Mouse (Mus musculus): Measurements from ENCODE around the gene AU040320.
A peak's percentile ranks its signal among the peaks of the same experiment; 100 is the strongest.

AU040320 gene

DNA sequence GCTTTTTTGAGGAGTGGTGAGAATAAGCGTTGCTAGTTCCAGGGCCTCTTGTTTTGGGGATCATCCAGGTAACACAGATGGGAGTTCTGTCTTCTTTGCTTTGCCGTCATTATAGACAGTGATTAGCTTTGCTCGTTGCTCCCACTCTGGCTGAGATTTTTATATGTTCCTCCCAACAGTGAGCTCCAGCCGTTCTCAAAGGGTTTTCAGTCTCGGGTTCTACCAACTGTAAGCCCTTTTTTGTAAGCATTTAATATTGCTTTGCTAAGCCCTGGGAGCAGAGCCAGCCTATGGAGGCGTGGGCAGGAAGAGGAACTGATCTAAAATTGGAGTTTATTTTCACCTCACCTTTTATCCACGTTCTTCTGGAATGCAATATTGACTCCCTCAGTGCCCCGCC, 29.7 kb downstream of the AU040320 start:
- DNase-seq, result no peak

GRCm38 (mm10) chr4:126792341-126793102, 39.2 kb downstream of the AU040320 start:
- no peak for DNase-seq

DNA sequence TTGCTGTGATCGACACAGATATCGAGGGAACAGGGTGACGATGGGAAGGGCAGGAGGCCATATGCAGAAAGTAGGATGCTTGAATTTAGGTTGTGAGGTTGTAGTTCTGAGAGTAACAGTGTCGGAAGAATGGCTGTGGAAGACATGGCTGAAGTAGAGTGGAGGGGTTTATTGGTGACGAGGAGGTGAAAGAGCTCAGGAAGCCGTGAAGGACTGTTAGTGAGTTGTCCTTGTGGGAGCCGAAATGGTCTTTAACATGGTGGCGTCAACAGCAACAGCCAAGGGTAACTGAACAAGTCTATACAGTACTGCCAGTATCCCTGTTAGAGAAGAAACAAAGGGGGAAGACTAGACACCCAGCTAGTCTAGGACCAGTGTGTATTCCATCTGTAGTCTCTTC, 48.8 kb downstream of the AU040320 start:
- no peak for DNase-seq

DNA sequence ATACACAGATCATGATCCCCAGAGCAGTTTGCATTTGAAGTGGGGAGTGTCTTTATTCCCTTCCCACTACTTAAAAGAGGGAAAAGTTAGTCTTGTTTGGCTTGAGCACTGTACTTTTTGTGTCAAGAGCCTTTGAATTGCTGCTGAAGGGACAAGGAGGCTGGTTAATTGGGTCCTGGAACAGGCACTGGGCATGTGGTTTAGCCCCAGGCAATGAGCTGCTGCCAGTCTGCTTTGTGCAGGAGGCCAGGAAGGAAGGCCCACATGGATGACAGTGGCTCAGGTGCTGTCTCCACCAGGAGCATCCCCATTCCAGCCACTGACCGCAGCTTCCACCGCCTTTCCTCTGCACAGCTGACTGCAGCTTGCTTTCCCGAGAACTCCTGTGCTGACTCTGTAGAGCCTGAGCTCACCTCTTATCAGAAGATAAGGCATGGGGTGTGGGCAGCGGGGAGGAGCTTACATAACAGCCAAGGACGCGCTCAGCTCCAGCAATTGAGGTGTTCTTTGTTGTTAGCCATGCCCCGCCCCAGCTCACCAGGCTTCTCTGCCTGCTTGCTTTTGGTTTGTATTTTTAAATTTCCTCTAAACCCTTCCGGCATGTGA, 50.0 kb downstream of the AU040320 start:
- peak in 1 of 2 experiments; percentile 7 for DNase-seq

- no peak for DNase-seq
Observed at GRCm38 (mm10) chr4:126805741-126806140, 52.4 kb downstream of the AU040320 start.

DNA sequence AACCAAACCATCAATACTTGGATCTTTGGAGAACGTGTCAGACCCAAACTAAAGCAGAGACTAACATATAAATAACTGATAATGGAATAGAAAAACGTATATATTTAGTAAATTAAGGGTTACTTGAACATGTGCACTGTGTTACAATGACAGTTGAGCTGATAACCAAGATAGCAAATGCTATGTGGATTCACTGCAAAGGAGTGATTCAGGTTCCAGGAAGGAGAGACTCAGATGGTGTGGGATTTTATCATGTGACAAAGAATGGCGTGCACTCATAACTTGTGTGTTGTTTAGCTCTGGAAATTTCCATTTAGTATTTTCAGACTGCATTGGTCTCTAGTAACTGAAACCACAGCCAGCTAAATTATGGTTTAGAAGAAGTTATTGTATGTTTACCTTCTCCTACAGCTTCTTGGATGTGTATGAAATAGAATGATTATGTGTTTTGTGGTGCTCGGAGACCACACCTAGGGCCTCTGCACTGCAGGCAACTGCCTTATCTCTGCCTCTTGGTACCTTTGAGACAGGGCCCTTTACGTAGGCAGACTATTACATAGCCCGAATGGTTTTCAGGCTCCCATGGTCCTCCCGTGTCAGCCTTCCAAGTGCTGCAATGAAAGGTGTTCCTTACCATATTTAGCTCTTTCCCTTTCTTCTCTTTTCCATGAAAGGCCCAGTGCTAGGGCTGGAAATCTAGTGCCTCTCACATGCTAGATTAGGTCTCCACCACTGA, 53.5 kb downstream of the AU040320 start:
- no peak for DNase-seq

DNA sequence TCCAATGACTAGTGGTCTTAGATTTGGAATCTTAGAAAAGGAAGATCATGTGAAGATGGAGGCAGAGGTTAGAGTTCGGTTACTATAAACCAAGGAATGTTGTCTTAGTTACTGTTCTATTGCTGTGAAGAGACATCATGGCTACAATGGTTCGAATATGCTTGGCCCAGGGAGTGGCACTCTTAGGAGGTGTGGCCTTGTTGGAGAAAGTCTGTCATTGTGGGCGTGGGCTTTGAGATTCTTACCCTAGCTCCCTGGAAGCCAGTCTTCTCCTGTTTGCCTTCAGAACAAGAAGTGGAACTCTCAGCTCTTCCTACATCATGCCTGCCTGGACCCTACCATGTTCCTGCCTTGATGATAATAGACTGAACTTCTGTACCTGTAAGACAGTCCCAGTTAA, 57.2 kb downstream of the AU040320 start:
- no peak for DNase-seq

- no peak for DNase-seq
Observed at GRCm38 (mm10) chr4:126813212-126813611, 59.9 kb downstream of the AU040320 start.

GRCm38 (mm10) chr4:126814854-126815253, 61.5 kb downstream of the AU040320 start:
- DNase-seq, result no peak

GRCm38 (mm10) chr4:126822891-126823882, 69.8 kb downstream of the AU040320 start:
- no peak for DNase-seq

GRCm38 (mm10) chr4:126823917-126824316, 70.6 kb downstream of the AU040320 start:
- DNase-seq, result no peak

GRCm38 (mm10) chr4:126831122-126831521, 77.8 kb downstream of the AU040320 start:
- DNase-seq, result no peak

- no peak for DNase-seq
Observed at GRCm38 (mm10) chr4:126838799-126839198, 85.5 kb downstream of the AU040320 start.

DNA sequence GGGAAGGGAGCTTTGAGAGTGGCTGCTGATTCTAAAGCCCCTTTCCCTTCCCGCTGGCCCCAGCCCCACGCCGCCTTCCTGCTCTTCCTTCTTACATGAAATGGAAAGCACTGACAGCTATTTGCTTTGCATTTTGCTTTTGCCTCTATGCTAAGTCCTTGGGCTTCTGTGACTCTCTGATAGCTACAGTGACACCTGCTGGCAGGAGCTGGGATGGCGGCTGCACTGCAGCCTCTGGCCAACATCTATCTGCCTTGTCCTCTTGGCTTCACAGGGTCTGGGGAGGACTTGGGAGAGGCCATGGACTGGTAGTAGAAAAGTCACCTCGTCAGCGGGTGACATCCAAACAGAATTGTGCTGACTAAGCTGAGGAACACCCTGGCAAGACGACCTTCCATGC, 86.5 kb downstream of the AU040320 start:
- DNase-seq, result peak; percentile 92 to 94

DNA sequence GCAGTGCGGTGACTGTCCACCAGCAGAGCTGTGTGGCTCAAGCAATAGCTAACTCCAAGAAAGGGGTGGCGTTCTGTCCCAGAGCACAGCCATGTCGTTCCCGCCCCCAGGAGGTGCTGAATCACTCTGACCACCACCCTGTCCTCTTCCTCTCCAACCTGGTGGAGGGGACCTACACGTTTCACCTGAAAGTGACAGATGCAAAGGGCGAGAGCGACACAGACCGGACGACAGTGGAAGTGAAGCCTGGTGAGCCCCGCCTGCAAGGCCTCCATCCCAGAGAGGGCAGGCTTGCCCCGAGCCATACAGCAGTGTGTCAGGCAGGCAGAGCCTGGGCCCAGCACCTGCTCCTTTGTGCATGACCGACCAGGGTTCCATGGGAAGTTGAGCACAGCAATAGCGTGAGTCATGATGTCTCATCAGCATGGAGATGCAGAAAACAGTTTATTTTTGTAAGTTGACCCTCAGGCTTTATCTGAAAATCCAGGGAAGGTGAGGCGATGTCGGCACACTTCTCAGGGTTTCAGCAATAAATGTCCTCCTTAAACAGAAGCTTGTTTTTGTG, 87.7 kb downstream of the AU040320 start:
- DNase-seq, result no peak

- no peak for DNase-seq
Observed at GRCm38 (mm10) chr4:126842911-126843310, 89.6 kb downstream of the AU040320 start.

- no peak for DNase-seq
Observed at GRCm38 (mm10) chr4:126845664-126846063, 92.3 kb downstream of the AU040320 start.

- DNase-seq, result no peak
Observed at GRCm38 (mm10) chr4:126846971-126847370, 93.6 kb downstream of the AU040320 start.

- DNase-seq, result no peak
Observed at GRCm38 (mm10) chr4:126850019-126850777, 96.9 kb downstream of the AU040320 start.

DNA sequence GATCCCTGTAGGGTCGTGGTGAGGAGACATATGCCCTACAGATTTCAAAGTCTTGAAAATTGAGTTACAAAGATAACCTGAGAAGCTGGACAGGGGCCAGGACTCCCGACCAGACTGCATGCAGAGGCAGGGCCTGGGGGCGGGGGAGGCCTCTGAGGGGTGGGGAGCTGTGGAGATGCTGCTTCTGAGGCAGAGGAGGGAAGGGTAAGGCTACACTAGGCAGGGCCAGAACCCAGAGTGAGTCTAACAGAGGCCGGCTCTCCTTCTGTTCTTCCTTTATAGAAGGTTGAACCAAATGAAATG, 97.4 kb downstream of the AU040320 start:
- DNase-seq, result no peak

GRCm38 (mm10) chr4:126852971-126853370, 99.6 kb downstream of the AU040320 start:
- DNase-seq, result no peak

Data from kidney, postnatal 4 days (tissue).